Mouse (Mus musculus) MEL (cell line): ENCODE results near the gene Gm17509.

Experiments used
- CHD2 ChIP-seq: IDR thresholded peaks from 2 replicates; pipeline ENCODE4 v1.6.1; 2011; ENCODE audit warnings: low read length, improper control_type of control experiment
- CTCF ChIP-seq, 3 experiments: IDR thresholded peaks in 2 of 3; conservative IDR thresholded peaks in 1 of 3; 2 replicates each; pipeline ENCODE4 v1.5.1; 2011 to 2012; ENCODE audit warnings: low read length in 3 of 3, low read depth in 2 of 3, mild to moderate bottlenecking in 2 of 3, improper control_type of control experiment in 1 of 3, inconsistent platforms in 1 of 3, mixed read lengths in 1 of 3, moderate library complexity in 1 of 3; ENCODE audit not compliant: control insufficient read depth in 1 of 3, insufficient read depth in 1 of 3, poor library complexity in 1 of 3, severe bottlenecking in 1 of 3
- GABPA ChIP-seq: IDR thresholded peaks from 2 replicates; pipeline ENCODE4 v1.6.1; 2012; ENCODE audit warnings: low read depth, mild to moderate bottlenecking, inconsistent platforms, low read length, improper control_type of control experiment, moderate library complexity
- MAX ChIP-seq: IDR thresholded peaks from 2 replicates; pipeline ENCODE4 v1.6.1; 2011; ENCODE audit warnings: low read length, improper control_type of control experiment
- POLR2AphosphoS2 ChIP-seq: IDR thresholded peaks from 2 replicates; pipeline ENCODE4 v1.6.1; 2011; ENCODE audit warnings: low read length, improper control_type of control experiment
- RAD21 ChIP-seq: IDR thresholded peaks from 2 replicates; pipeline ENCODE4 v1.6.1; 2011; ENCODE audit warnings: mild to moderate bottlenecking, low read depth, low read length, improper control_type of control experiment
- SIN3A ChIP-seq: IDR thresholded peaks from 2 replicates; pipeline ENCODE4 v1.6.1; 2012; ENCODE audit warnings: low read length, improper control_type of control experiment, inconsistent platforms
- TBP ChIP-seq: IDR thresholded peaks from 2 replicates; pipeline ENCODE4 v1.8.0; 2011; ENCODE audit warnings: low read depth, low read length, improper control_type of control experiment
- ZNF384 ChIP-seq: IDR thresholded peaks from 2 replicates; pipeline ENCODE4 v1.6.1; 2012; ENCODE audit warnings: low read depth, mild to moderate bottlenecking, inconsistent platforms, low read length, improper control_type of control experiment

- TF ChIP-seq RAD21 = no peak
- no peak for TF ChIP-seq CTCF (IDR thresholded peaks at IDR 0.05 in 2 of 3, conservative IDR thresholded peaks at IDR 0.05 in 1 of 3; ENCODE audit: control insufficient read depth in 1 of 3, insufficient read depth in 1 of 3, low read depth in 2 of 3, low read length in 3 of 3, poor library complexity in 1 of 3, severe bottlenecking in 1 of 3)
- no peak for TF ChIP-seq GABPA
- no peak for TF ChIP-seq SIN3A
- no peak for TF ChIP-seq POLR2AphosphoS2
- no peak for TF ChIP-seq CHD2
- no peak for TF ChIP-seq TBP
- no peak for TF ChIP-seq ZNF384
- no peak for TF ChIP-seq MAX
Observed at GRCm38 (mm10) chr13:117208236-117208635, 12.6 kb downstream of the Gm17509 start, which contains the start of gene Emb.
